Mouse (Mus musculus): ENCODE measurements around the gene Entpd7.

The Entpd7 gene

GRCm38 (mm10) chr19:43674730-43675524 lies 14.5 kb upstream of the Entpd7 start, which contains the start of gene Slc25a28:
TSS of gene Slc25a28 (minus strand) at chr19:43674881.
- DNase-seq (ENCODE audit: low read depth) = peak; percentile 100

- no peak for DNase-seq (ENCODE audit: low read depth)
Observed at GRCm38 (mm10) chr19:43675525-43676400, 13.7 kb upstream of the Entpd7 start.

GRCm38 (mm10) chr19:43678467-43679003 lies 10.9 kb upstream of the Entpd7 start:
- DNase-seq (ENCODE audit: low read depth) = no peak

GRCm38 (mm10) chr19:43679474-43679981 lies 9.9 kb upstream of the Entpd7 start:
- no peak for DNase-seq (ENCODE audit: low read depth)

GRCm38 (mm10) chr19:43681541-43681940 lies 7.9 kb upstream of the Entpd7 start:
- DNase-seq (ENCODE audit: low read depth) = no peak

- no peak for DNase-seq (ENCODE audit: low read depth)
Observed at GRCm38 (mm10) chr19:43692815-43693214, 3.3 kb downstream of the Entpd7 start.

- peak; percentile 34 for DNase-seq (ENCODE audit: low read depth)
Observed at GRCm38 (mm10) chr19:43695514-43695964, 6.1 kb downstream of the Entpd7 start.

GRCm38 (mm10) chr19:43697666-43698370 lies 8.3 kb downstream of the Entpd7 start:
- DNase-seq (ENCODE audit: low read depth) = no peak

- no peak for DNase-seq (ENCODE audit: low read depth)
Observed at GRCm38 (mm10) chr19:43699021-43699762, 9.7 kb downstream of the Entpd7 start.

- DNase-seq (ENCODE audit: low read depth) = no peak
Observed at GRCm38 (mm10) chr19:43699763-43700155, 10.3 kb downstream of the Entpd7 start.

GRCm38 (mm10) chr19:43704211-43704610 lies 14.7 kb downstream of the Entpd7 start:
- DNase-seq (ENCODE audit: low read depth) = no peak

- no peak for DNase-seq (ENCODE audit: low read depth)
Observed at GRCm38 (mm10) chr19:43704787-43705497, 15.5 kb downstream of the Entpd7 start.

GRCm38 (mm10) chr19:43708206-43708605 lies 18.7 kb downstream of the Entpd7 start:
- DNase-seq (ENCODE audit: low read depth) = no peak

- no peak for DNase-seq (ENCODE audit: low read depth)
Observed at GRCm38 (mm10) chr19:43709317-43709716, 19.8 kb downstream of the Entpd7 start.

- no peak for DNase-seq (ENCODE audit: low read depth)
Observed at GRCm38 (mm10) chr19:43711159-43711916, 21.9 kb downstream of the Entpd7 start.

GRCm38 (mm10) chr19:43711971-43712370 lies 22.5 kb downstream of the Entpd7 start:
- no peak for DNase-seq (ENCODE audit: low read depth)

- DNase-seq (ENCODE audit: low read depth) = no peak
Observed at GRCm38 (mm10) chr19:43720061-43720460, 30.6 kb downstream of the Entpd7 start.

GRCm38 (mm10) chr19:43722891-43723290 lies 33.4 kb downstream of the Entpd7 start:
- DNase-seq (ENCODE audit: low read depth) = no peak

- DNase-seq (ENCODE audit: low read depth) = no peak
Observed at GRCm38 (mm10) chr19:43723501-43723900, 34.0 kb downstream of the Entpd7 start.

GRCm38 (mm10) chr19:43724194-43724593 lies 34.7 kb downstream of the Entpd7 start:
- no peak for DNase-seq (ENCODE audit: low read depth)
